Mouse (Mus musculus) myocyte (in vitro differentiated cells): ENCODE measurements around the gene Faap100. TPM values are rescaled to one million over a fixed set of nuclear protein-coding genes. Genes with fewer than 3 reads are reported as not detected.

Source experiments
- H3K27me3 ChIP-seq: one replicate; pipeline ENCODE4 v1.6.1; 2011; ENCODE audit not compliant: control insufficient read depth, insufficient read depth, insufficient read length
- H3K36me3 ChIP-seq: one replicate; pipeline ENCODE4 v1.6.1; 2011; ENCODE audit not compliant: control insufficient read depth, insufficient read depth
- H3K4me2 ChIP-seq: one replicate; pipeline ENCODE4 v1.6.1; 2011; ENCODE audit warnings: low read depth, control low read depth
- H3K4me3 ChIP-seq: one replicate; pipeline ENCODE4 v1.5.1; 2011; ENCODE audit warnings: mild to moderate bottlenecking, control low read depth, moderate library complexity
- H3K79me2 ChIP-seq: one replicate; pipeline ENCODE4 v1.6.1; 2011; ENCODE audit not compliant: control insufficient read depth, insufficient read depth
- H3ac ChIP-seq: one replicate; pipeline ENCODE4 v1.6.1; 2011; ENCODE audit not compliant: control insufficient read depth, insufficient read length
- CEBPB ChIP-seq: IDR thresholded peaks from 2 replicates; pipeline ENCODE4 v1.6.1; 2011; ENCODE audit warnings: mild to moderate bottlenecking, moderate library complexity; ENCODE audit not compliant: poor library complexity, insufficient read depth, severe bottlenecking
- E2F4 ChIP-seq: IDR thresholded peaks from one replicate; pipeline ENCODE4 v1.6.1; 2011; ENCODE audit warnings: mild to moderate bottlenecking, control low read depth, moderate library complexity; ENCODE audit not compliant: insufficient read depth
- MAX ChIP-seq: IDR thresholded peaks from one replicate; pipeline ENCODE4 v1.6.1; 2011; ENCODE audit warnings: low read depth, mild to moderate bottlenecking, control low read depth
- MYOD1 ChIP-seq, 3 experiments: IDR thresholded peaks; one replicate each; pipeline ENCODE4 v1.6.1; 2011; ENCODE audit warnings: control low read depth in 2 of 3, low read depth in 2 of 3, mild to moderate bottlenecking in 2 of 3, moderate library complexity in 1 of 3; ENCODE audit not compliant: insufficient read length in 2 of 3, control insufficient read depth in 1 of 3
- MYOG ChIP-seq, 3 experiments: IDR thresholded peaks; one replicate each; pipeline ENCODE4 v1.6.1; 2011; ENCODE audit warnings: control low read depth in 2 of 3, low read depth in 2 of 3, mild to moderate bottlenecking in 2 of 3; ENCODE audit not compliant: insufficient read length in 2 of 3, control insufficient read depth in 1 of 3, insufficient read depth in 1 of 3
- POLR2A ChIP-seq: IDR thresholded peaks from one replicate; pipeline ENCODE4 v1.6.1; 2011; ENCODE audit warnings: low read depth, mild to moderate bottlenecking, control low read depth, moderate library complexity; ENCODE audit not compliant: insufficient read length
- POLR2AphosphoS2 ChIP-seq: IDR thresholded peaks from one replicate; pipeline ENCODE4 v1.6.1; 2011; ENCODE audit warnings: low read depth, control low read depth; ENCODE audit not compliant: insufficient read length
- REST ChIP-seq: IDR thresholded peaks from one replicate; pipeline ENCODE4 v1.6.1; 2011; ENCODE audit warnings: mild to moderate bottlenecking, control low read depth, moderate library complexity; ENCODE audit not compliant: insufficient read depth, insufficient read length
- SRF ChIP-seq: IDR thresholded peaks from one replicate; pipeline ENCODE4 v1.6.1; 2011; ENCODE audit warnings: low read depth; ENCODE audit not compliant: control insufficient read depth, insufficient read length
- TCF12 ChIP-seq: IDR thresholded peaks from one replicate; pipeline ENCODE4 v1.6.1; 2011; ENCODE audit warnings: mild to moderate bottlenecking, control low read depth; ENCODE audit not compliant: poor library complexity, insufficient read depth, severe bottlenecking
- TCF3 ChIP-seq: IDR thresholded peaks from one replicate; pipeline ENCODE4 v1.6.1; 2011; ENCODE audit warnings: low read depth, control low read depth; ENCODE audit not compliant: insufficient read length
- USF1 ChIP-seq: IDR thresholded peaks from one replicate; pipeline ENCODE4 v1.6.1; 2011; ENCODE audit warnings: low read depth, mild to moderate bottlenecking, control low read depth, moderate library complexity
- polyA plus RNA-seq: library from polyadenylated mRNA; unstranded; fragments of >200 nt; fragmentation: generic; extraction: Trizol; gene quantifications from one replicate; pipeline ENCODE4 v1.2.1, GENCODE M21; 2012; ENCODE audit warnings: missing spikeins

Gene Faap100
- polyA plus RNA-seq, 1 experiment = 12.3 TPM

GRCm38 (mm10) chr11:120335431-120336021 lies 43.0 kb downstream of the Faap100 start:
- H3K27me3 ChIP-seq = no peaks in the 10 kb centered on the region
- H3K79me2 ChIP-seq = no peaks in the 10 kb centered on the region
- no peak overlapping the region for H3ac ChIP-seq
- no peaks in the 10 kb centered on the region for H3K36me3 ChIP-seq
- H3K4me2 ChIP-seq = no peak overlapping the region
- H3K4me3 ChIP-seq = no peak overlapping the region
- TF ChIP-seq CEBPB (no peak), MYOG (IDR thresholded peaks at IDR 0.05; ENCODE audit: control insufficient read depth in 1 of 3, insufficient read depth in 1 of 3, insufficient read length in 2 of 3, low read depth in 2 of 3) (no peak), TCF12 (no peak), USF1 (no peak), POLR2A (no peak), REST (no peak), MYOD1 (IDR thresholded peaks at IDR 0.05; ENCODE audit: control insufficient read depth in 1 of 3, insufficient read length in 2 of 3, low read depth in 2 of 3) (no peak), E2F4 (no peak), SRF (no peak), TCF3 (no peak), MAX (no peak)

- no peak overlapping the region for H3ac ChIP-seq
- H3K36me3 ChIP-seq = no peaks in the 10 kb centered on the region
- no peaks in the 10 kb centered on the region for H3K27me3 ChIP-seq
- H3K4me2 ChIP-seq = no peak overlapping the region
- no peaks in the 10 kb centered on the region for H3K79me2 ChIP-seq
- no peak overlapping the region for H3K4me3 ChIP-seq
- no peak for TF ChIP-seq MAX
- TF ChIP-seq CEBPB = no peak
- no peak for TF ChIP-seq USF1
- TF ChIP-seq TCF3 = no peak
- no peak for TF ChIP-seq MYOD1 (IDR thresholded peaks at IDR 0.05; ENCODE audit: control insufficient read depth in 1 of 3, insufficient read length in 2 of 3, low read depth in 2 of 3)
- TF ChIP-seq SRF = no peak
- no peak for TF ChIP-seq REST
- no peak for TF ChIP-seq TCF12
- no peak for TF ChIP-seq POLR2A
- no peak for TF ChIP-seq MYOG (IDR thresholded peaks at IDR 0.05; ENCODE audit: control insufficient read depth in 1 of 3, insufficient read depth in 1 of 3, insufficient read length in 2 of 3, low read depth in 2 of 3)
- no peak for TF ChIP-seq POLR2AphosphoS2
- no peak for TF ChIP-seq E2F4
These were observed 58.4 kb downstream of the Faap100 start for GRCm38 (mm10) chr11:120320156-120320555.

DNA sequence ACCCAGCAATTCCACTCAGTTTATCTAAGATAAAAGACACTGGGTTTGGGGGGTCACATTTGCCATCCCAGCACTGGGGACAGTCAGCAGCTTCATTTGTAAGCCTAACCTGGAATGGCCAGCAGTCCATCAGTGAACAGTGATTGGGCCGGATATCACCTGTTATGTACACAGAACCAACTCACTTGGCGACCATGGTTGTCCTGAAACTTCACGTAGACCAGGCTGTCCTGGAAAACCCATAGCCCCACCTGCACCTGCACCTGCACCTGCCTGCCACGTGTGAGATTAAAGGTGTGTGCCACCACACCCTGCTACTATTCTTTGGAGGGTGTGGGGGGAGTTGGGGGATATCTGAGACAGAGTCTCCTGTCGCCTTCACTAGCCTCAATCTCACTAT lies 59.3 kb downstream of the Faap100 start:
- Histone ChIP-seq H3K27me3 (no peaks in the 10 kb centered on the region), H3K4me2 (no peak overlapping the region), H3K79me2 (no peaks in the 10 kb centered on the region), H3K36me3 (no peaks in the 10 kb centered on the region), H3K4me3 (no peak overlapping the region), H3ac (no peak overlapping the region)
- TF ChIP-seq SRF (no peak), POLR2AphosphoS2 (no peak), TCF3 (no peak), MAX (no peak), CEBPB (no peak)

Other genes with a start within 250 kb of the Faap100 start
- 97.9 TPM for gene Slc38a10, start 227.4 kb downstream of the Faap100 start, polyA plus RNA-seq
- gene Bahcc1, start 145.8 kb downstream of the Faap100 start, polyA plus RNA-seq = 6.3 TPM
- 2,358 TPM for gene Actg1, start 30.2 kb downstream of the Faap100 start, polyA plus RNA-seq
- 1.1 TPM for gene Fscn2, start 17.2 kb downstream of the Faap100 start, polyA plus RNA-seq
- 61.8 TPM for gene Nploc4, start 58.9 kb upstream of the Faap100 start, polyA plus RNA-seq
- gene Tspan10, start 63.9 kb upstream of the Faap100 start, polyA plus RNA-seq = not detected
- gene Pde6g, start 74.7 kb upstream of the Faap100 start, polyA plus RNA-seq = 0.18 TPM
- gene Oxld1, start 79.3 kb upstream of the Faap100 start, polyA plus RNA-seq = 17.4 TPM
- 11.4 TPM for gene Ccdc137, start 79.4 kb upstream of the Faap100 start, polyA plus RNA-seq
- gene Arl16, start 88.8 kb upstream of the Faap100 start, polyA plus RNA-seq = 15.6 TPM
- 218 TPM for gene Mrpl12, start 105.8 kb upstream of the Faap100 start, polyA plus RNA-seq
- gene Slc25a10, start 113.1 kb upstream of the Faap100 start, polyA plus RNA-seq = 43.8 TPM
- gene Gcgr, start 151.9 kb upstream of the Faap100 start, polyA plus RNA-seq = 0.05 TPM
- gene Mcrip1, start 171.0 kb upstream of the Faap100 start, polyA plus RNA-seq = 237 TPM
- 1.0 TPM for gene Ppp1r27, start 172.4 kb upstream of the Faap100 start, polyA plus RNA-seq
- 444 TPM for gene P4hb, start 194.5 kb upstream of the Faap100 start, polyA plus RNA-seq
- gene Arhgdia, start 202.9 kb upstream of the Faap100 start, polyA plus RNA-seq = 837 TPM
- 113 TPM for gene Alyref, start 219.6 kb upstream of the Faap100 start, polyA plus RNA-seq
- 184 TPM for gene Anapc11, start 219.7 kb upstream of the Faap100 start, polyA plus RNA-seq
- 0.32 TPM for gene Npb, start 229.7 kb upstream of the Faap100 start, polyA plus RNA-seq
- gene Pcyt2, start 239.2 kb upstream of the Faap100 start, polyA plus RNA-seq = 117 TPM
- 29.9 TPM for gene Sirt7, start 246.5 kb upstream of the Faap100 start, polyA plus RNA-seq